Mouse (Mus musculus) layer of hippocampus, postnatal 36 days (tissue): ENCODE results near the gene Adarb2. TPM values are rescaled to one million over a fixed set of nuclear protein-coding genes. Genes with fewer than 3 reads are reported as not detected.

Source experiments
- DNase-seq, 2 experiments: peaks; one replicate each; pipeline ENCODE4 v3.0.0; 2022
- total RNA-seq, 2 experiments: library from RNA; stranded (reverse); gene quantifications; 2 replicates each; pipeline ENCODE4 v1.2.3; 2021

Adarb2 gene
- total RNA-seq, 2 experiments from 2014 or later, result 39.9 to 43.0 TPM

DNA sequence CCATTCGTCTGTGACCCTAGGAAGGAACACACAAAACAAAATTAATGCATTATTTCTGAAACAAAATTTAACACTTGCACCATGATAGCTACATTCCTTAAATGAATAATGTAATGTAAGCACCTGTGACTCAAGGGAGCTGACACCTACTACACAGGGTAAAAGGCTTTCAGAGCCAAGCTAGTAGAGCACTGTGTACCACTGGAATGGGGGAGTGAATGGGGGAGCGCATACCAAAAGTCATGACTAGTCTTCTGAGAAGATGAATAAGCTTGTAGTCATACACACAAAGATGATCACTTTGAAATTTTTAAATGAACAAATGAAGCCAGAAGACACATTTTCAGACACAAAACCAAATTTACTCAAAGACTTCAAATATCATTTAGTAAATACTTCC, 603.3 kb downstream of the Adarb2 start:
- no peak for DNase-seq
